In genomic region chr15:83570641-83571040, GRCm38 (mm10) we compare ENCODE assay signal across 16 mouse cellular contexts. TPM values are rescaled to one million over a fixed set of nuclear protein-coding genes. Genes with fewer than 3 reads are reported as not detected.
DNase-seq lines count a peak whose midpoint lies in the region; ATAC-seq and TF ChIP-seq lines count a peak whose summit lies in the region.
"Had no signal": no experiment of that assay in that cellular context is flagged by ENCODE, and none has a peak within 500 bp of the region (broad histone marks: within the 10 kb centered on the region; RNA-seq: fewer than 3 reads in every experiment).

No protein-coding gene starts in this region.

- H3K9ac ChIP-seq in intestine, postnatal 0 days (ENCODE audit: low read depth, low read length), result no peak overlapping the region
- no peak overlapping the region for H3K9ac ChIP-seq in intestine, embryonic 15.5 days
- H3K9ac ChIP-seq: liver, embryonic 15.5 days had no signal

- no peak overlapping the region for H3K4me2 ChIP-seq in intestine, postnatal 0 days (replicated peaks; ENCODE audit: low read depth)
- H3K4me2 ChIP-seq in intestine, embryonic 15.5 days (replicated peaks), result no peak overlapping the region
- H3K4me2 ChIP-seq: liver, embryonic 15.5 days had no signal

- H3K9me3 ChIP-seq in intestine, postnatal 0 days (ENCODE audit: control insufficient read depth), result no peaks in the 10 kb centered on the region
- H3K9me3 ChIP-seq in intestine, embryonic 15.5 days, result no peaks in the 10 kb centered on the region
- H3K9me3 ChIP-seq: liver, embryonic 15.5 days had no signal

- no peak overlapping the region for H3K27ac ChIP-seq in intestine, postnatal 0 days (ENCODE audit: low read depth, low read length)
- H3K27ac ChIP-seq in intestine, embryonic 15.5 days, result no peak overlapping the region
- H3K27ac ChIP-seq: liver, embryonic 15.5 days had no signal

- DNase-seq in thymus, postnatal 0 days (ENCODE audit: low spot score), result peak; percentile 46
- DNase-seq in thymus, adult 18-20 months, result no peak
- peak; percentile 67 for DNase-seq in induced T-regulatory cell, adult 2 months (ENCODE audit: low read depth)
- no peak for DNase-seq in adrenal gland, postnatal 10 days
- DNase-seq in adrenal gland, adult 8-10 months, result no peak
- no peak for DNase-seq in left cerebral cortex, adult 8-10 months (ENCODE audit: low spot score in 2 of 2)
- DNase-seq: cerebellum, postnatal 14 days; gastrocnemius, postnatal 25 days; heart, postnatal 10 days; kidney, adult 11 months; layer of hippocampus, adult 9-11 months; midbrain, embryonic 14.5 days had no signal

- no peak for ATAC-seq in intestine, postnatal 0 days
- no peak for ATAC-seq in intestine, embryonic 15.5 days

- peak; percentile 53 for TF ChIP-seq CTCF in intestine, postnatal 0 days (IDR thresholded peaks at IDR 0.05; ENCODE audit: low read depth)

- WGBS in intestine, postnatal 0 days, result 68% methylated on average over 2 of the region's 2 CpGs
- 63% methylated on average over 2 of the region's 2 CpGs for WGBS in intestine, embryonic 15.5 days

- H3K27me3 ChIP-seq in intestine, postnatal 0 days (replicated peaks; ENCODE audit: control insufficient read depth, insufficient read depth, low read length), result no peaks in the 10 kb centered on the region
- no peaks in the 10 kb centered on the region for H3K27me3 ChIP-seq in intestine, embryonic 15.5 days (replicated peaks)
- H3K27me3 ChIP-seq: liver, embryonic 15.5 days had no signal

- peaks cover 19% of the 10 kb centered on the region; the same call in 1 of the 2 replicates for H3K36me3 ChIP-seq in intestine, postnatal 0 days (ENCODE audit: control insufficient read depth, insufficient read depth)
- H3K36me3 ChIP-seq in intestine, embryonic 15.5 days, result no peaks in the 10 kb centered on the region; the same call in none of the 2 replicates

- no peaks in the 10 kb centered on the region for H3K4me1 ChIP-seq in intestine, postnatal 0 days (replicated peaks; ENCODE audit: control insufficient read depth, insufficient read depth, low read length)
- 0 out of 2 replicates have a peak, but pooled peaks cover 3% of the 10 kb centered on the region for H3K4me1 ChIP-seq in intestine, embryonic 15.5 days (replicated peaks)

- H3K4me3 ChIP-seq in intestine, postnatal 0 days (ENCODE audit: low read depth, low read length), result no peak overlapping the region
- H3K4me3 ChIP-seq in intestine, embryonic 15.5 days (replicated peaks), result no peak overlapping the region
- H3K4me3 ChIP-seq: erythroblast, embryonic 14.5 days; liver, embryonic 15.5 days had no signal

RNA-seq across cellular contexts. Expression of gene Mcat, which starts 7.1 kb away (rescaled TPM):
- 15.9 and 16.8 TPM in 2 replicates for polyA plus RNA-seq in intestine, postnatal 0 days (2015; fragmentation: Nextera tagmentation; extraction: Ambion mirVana)
- 31.4 TPM in 2 replicates for polyA plus RNA-seq in intestine, embryonic 15.5 days (2015; fragmentation: Nextera tagmentation; extraction: Ambion mirVana)
- polyA plus RNA-seq in thymus, postnatal 0 days (2015; fragmentation: Nextera tagmentation; extraction: Ambion mirVana), result 30.9 and 34.4 TPM in 2 replicates
- total RNA-seq in adrenal gland, postnatal 10 days (2021), result 10 to 100 TPM; 43.1 to 49.3 TPM
- 10 to 100 TPM; 38.4 to 51.7 (median 43.9) TPM for total RNA-seq in adrenal gland, adult 8-10 months (2022)
- 10 to 100 TPM; 21.5 to 30.0 (median 28.1) TPM for total RNA-seq in left cerebral cortex, adult 8-10 months (2022)

RNA-seq across cellular contexts. Expression of gene Tspo, which starts 7.2 kb away (rescaled TPM):
- 105 and 118 TPM in 2 replicates for polyA plus RNA-seq in intestine, postnatal 0 days (2015; fragmentation: Nextera tagmentation; extraction: Ambion mirVana)
- 98.0 and 120 TPM in 2 replicates for polyA plus RNA-seq in intestine, embryonic 15.5 days (2015; fragmentation: Nextera tagmentation; extraction: Ambion mirVana)
- polyA plus RNA-seq in thymus, postnatal 0 days (2015; fragmentation: Nextera tagmentation; extraction: Ambion mirVana), result 295 and 320 TPM in 2 replicates
- 100 to 1,000 TPM; 298 to 316 TPM for total RNA-seq in adrenal gland, postnatal 10 days (2021)
- 100 to 1,000 TPM; 480 to 546 (median 516) TPM for total RNA-seq in adrenal gland, adult 8-10 months (2022)
- total RNA-seq in left cerebral cortex, adult 8-10 months (2022), result 10 to 100 TPM in 3 of 4 experiments, 1 to 10 TPM in 1; 8.7 to 12.8 (median 10.5) TPM

RNA-seq across cellular contexts. Expression of gene Ttll12, which starts 24.3 kb away (rescaled TPM):
- polyA plus RNA-seq in intestine, postnatal 0 days (2015; fragmentation: Nextera tagmentation; extraction: Ambion mirVana), result 14.1 and 14.7 TPM in 2 replicates
- polyA plus RNA-seq in intestine, embryonic 15.5 days (2015; fragmentation: Nextera tagmentation; extraction: Ambion mirVana), result 31.0 and 31.5 TPM in 2 replicates
- polyA plus RNA-seq in thymus, postnatal 0 days (2015; fragmentation: Nextera tagmentation; extraction: Ambion mirVana), result 39.1 and 39.2 TPM in 2 replicates
- total RNA-seq in adrenal gland, postnatal 10 days (2021), result 10 to 100 TPM; 19.0 to 21.1 TPM
- 10 to 100 TPM; 38.9 to 46.7 (median 42.5) TPM for total RNA-seq in adrenal gland, adult 8-10 months (2022)
- 10 to 100 TPM in 1 of 4 experiments, 1 to 10 TPM in 3; 9.3 to 10.6 (median 10.0) TPM for total RNA-seq in left cerebral cortex, adult 8-10 months (2022)

RNA-seq across cellular contexts. Expression of gene Bik, which starts 44.0 kb away (rescaled TPM):
- 4.6 TPM in 2 replicates for polyA plus RNA-seq in intestine, postnatal 0 days (2015; fragmentation: Nextera tagmentation; extraction: Ambion mirVana)
- polyA plus RNA-seq in intestine, embryonic 15.5 days (2015; fragmentation: Nextera tagmentation; extraction: Ambion mirVana), result 4.3 and 5.6 TPM in 2 replicates
- polyA plus RNA-seq in thymus, postnatal 0 days (2015; fragmentation: Nextera tagmentation; extraction: Ambion mirVana), result 3.9 and 4.3 TPM in 2 replicates
- 10 to 100 TPM; 10.4 to 12.1 TPM for total RNA-seq in adrenal gland, postnatal 10 days (2021)
- total RNA-seq in adrenal gland, adult 8-10 months (2022), result 1 to 10 TPM; 3.1 to 8.1 (median 5.4) TPM
- total RNA-seq in left cerebral cortex, adult 8-10 months (2022), result under 1 TPM in 3 of 4 experiments, not detected in 1; 0.40 to 0.70 (median 0.54) TPM
- polyA plus RNA-seq: erythroblast, embryonic 14.5 days had no signal

RNA-seq across cellular contexts. Expression of gene Ttll1, which starts 59.9 kb away (rescaled TPM):
- 6.0 and 7.1 TPM in 2 replicates for polyA plus RNA-seq in intestine, postnatal 0 days (2015; fragmentation: Nextera tagmentation; extraction: Ambion mirVana)
- 17.1 and 18.4 TPM in 2 replicates for polyA plus RNA-seq in intestine, embryonic 15.5 days (2015; fragmentation: Nextera tagmentation; extraction: Ambion mirVana)
- polyA plus RNA-seq in thymus, postnatal 0 days (2015; fragmentation: Nextera tagmentation; extraction: Ambion mirVana), result 8.9 and 11.8 TPM in 2 replicates
- 1 to 10 TPM; 7.0 to 9.5 TPM for total RNA-seq in adrenal gland, postnatal 10 days (2021)
- 10 to 100 TPM in 2 of 4 experiments, 1 to 10 TPM in 2; 9.8 to 16.5 (median 13.1) TPM for total RNA-seq in adrenal gland, adult 8-10 months (2022)
- total RNA-seq in left cerebral cortex, adult 8-10 months (2022), result 10 to 100 TPM; 48.1 to 53.0 (median 49.1) TPM

Comparison
In these comparisons a context has a peak if more than half of its experiments do, and no peak if none do; other contexts are left out.
1. DNase-seq: peak in thymus, postnatal 0 days (single experiment) and induced T-regulatory cell, adult 2 months (single experiment); none in thymus, adult 18-20 months (0 of 2), adrenal gland, postnatal 10 days (single experiment), adrenal gland, adult 8-10 months (single experiment) and left cerebral cortex, adult 8-10 months (0 of 2).
2. RNA of gene Tspo, which starts 7.2 kb away (total RNA-seq): 480 to 546 TPM in adrenal gland, adult 8-10 months and 298 to 316 TPM in adrenal gland, postnatal 10 days; 8.7 to 12.8 TPM in left cerebral cortex, adult 8-10 months; every median in the first group is over 10 times any median in the second.